Mouse (Mus musculus): ENCODE measurements around the gene Nr2e3. TPM values are rescaled to one million over a fixed set of nuclear protein-coding genes. Genes with fewer than 3 reads are reported as not detected.

The Nr2e3 gene
- polyA plus RNA-seq, 1 experiment from 2014 or later, result not detected

- no peaks in the 10 kb centered on the region for H3K9me3 ChIP-seq (replicated peaks)
- ATAC-seq (ENCODE audit: low read depth) (no peak), DNase-seq (no peak)
- H3K9ac ChIP-seq, result no peak overlapping the region
- no peak overlapping the region for H3K4me2 ChIP-seq
- peaks cover 7% of the 10 kb centered on the region; the same call in 1 of the 2 replicates for H3K4me1 ChIP-seq (replicated peaks)
- WGBS (ENCODE audit: insufficient replicate concordance), result 72% methylated on average over 5 of the region's 5 CpGs
- H3K27ac ChIP-seq, result no peak overlapping the region
- 0 out of 2 replicates have a peak, but pooled peaks cover 3% of the 10 kb centered on the region for H3K27me3 ChIP-seq
- no peaks in the 10 kb centered on the region for H3K36me3 ChIP-seq
- no peak overlapping the region for H3K4me3 ChIP-seq (replicated peaks)
These were observed 10.5 kb downstream of the Nr2e3 start for GRCm38 (mm10) chr9:59949981-59950380.

GRCm38 (mm10) chr9:59949511-59949910 lies 10.9 kb downstream of the Nr2e3 start:
- 57% methylated on average over 6 of the region's 6 CpGs for WGBS (ENCODE audit: insufficient replicate concordance)
- H3K4me2 ChIP-seq, result no peak overlapping the region

GRCm38 (mm10) chr9:59948691-59949250 lies 11.7 kb downstream of the Nr2e3 start:
- Histone ChIP-seq H3K9me3 (replicated peaks) (no peaks in the 10 kb centered on the region), H3K4me2 (no peak overlapping the region), H3K27me3 (0 out of 2 replicates have a peak, but pooled peaks cover 3% of the 10 kb centered on the region), H3K4me1 (replicated peaks) (0 out of 2 replicates have a peak, but pooled peaks cover 3% of the 10 kb centered on the region), H3K9ac (no peak overlapping the region), H3K4me3 (replicated peaks) (no peak overlapping the region), H3K27ac (no peak overlapping the region), H3K36me3 (no peaks in the 10 kb centered on the region)
- no peak for ATAC-seq (ENCODE audit: low read depth)
- 76% methylated on average over 17 of the region's 17 CpGs for WGBS (ENCODE audit: insufficient replicate concordance)
- DNase-seq, result no peak

More at GRCm38 (mm10) chr9:59949511-59949910, 10.9 kb downstream of the Nr2e3 start:
- peaks cover 7% of the 10 kb centered on the region; the same call in 1 of the 2 replicates for H3K4me1 ChIP-seq (replicated peaks)
- no peak for DNase-seq
- 0 out of 2 replicates have a peak, but pooled peaks cover 3% of the 10 kb centered on the region for H3K27me3 ChIP-seq
- no peak for ATAC-seq (ENCODE audit: low read depth)
- no peak overlapping the region for H3K9ac ChIP-seq
- H3K27ac ChIP-seq, result no peak overlapping the region
- no peak overlapping the region for H3K4me3 ChIP-seq (replicated peaks)
- no peaks in the 10 kb centered on the region for H3K9me3 ChIP-seq (replicated peaks)
- H3K36me3 ChIP-seq, result no peaks in the 10 kb centered on the region

- 57% methylated on average over 8 of the region's 8 CpGs for WGBS (ENCODE audit: insufficient replicate concordance)
- H3K9me3 ChIP-seq (replicated peaks), result no peaks in the 10 kb centered on the region
- H3K36me3 ChIP-seq, result no peaks in the 10 kb centered on the region
- no peak overlapping the region for H3K9ac ChIP-seq
- H3K4me1 ChIP-seq (replicated peaks), result 0 out of 2 replicates have a peak, but pooled peaks cover 3% of the 10 kb centered on the region
- no peak for DNase-seq
- no peak overlapping the region for H3K4me3 ChIP-seq (replicated peaks)
- H3K4me2 ChIP-seq, result no peak overlapping the region
- no peak for ATAC-seq (ENCODE audit: low read depth)
- no peak overlapping the region for H3K27ac ChIP-seq
- 0 out of 2 replicates have a peak, but pooled peaks cover 3% of the 10 kb centered on the region for H3K27me3 ChIP-seq
These were observed 12.2 kb downstream of the Nr2e3 start for GRCm38 (mm10) chr9:59948226-59948625.

- no peaks in the 10 kb centered on the region for H3K9me3 ChIP-seq (replicated peaks)
- H3K4me3 ChIP-seq (replicated peaks), result no peak overlapping the region
- no peak overlapping the region for H3K9ac ChIP-seq
- no peaks in the 10 kb centered on the region for H3K4me1 ChIP-seq (replicated peaks)
- H3K27ac ChIP-seq, result no peak overlapping the region
- ATAC-seq (ENCODE audit: low read depth) (no peak), DNase-seq (no peak)
- WGBS (ENCODE audit: insufficient replicate concordance), result 78% methylated on average over 8 of the region's 8 CpGs
- H3K36me3 ChIP-seq, result no peaks in the 10 kb centered on the region
- H3K27me3 ChIP-seq, result 0 out of 2 replicates have a peak, but pooled peaks cover 3% of the 10 kb centered on the region
- no peak overlapping the region for H3K4me2 ChIP-seq
These were observed 13.2 kb downstream of the Nr2e3 start for GRCm38 (mm10) chr9:59947271-59947670.

GRCm38 (mm10) chr9:59945241-59945640 lies 15.2 kb downstream of the Nr2e3 start:
- 0 out of 2 replicates have a peak, but pooled peaks cover 3% of the 10 kb centered on the region for H3K27me3 ChIP-seq
- no peaks in the 10 kb centered on the region for H3K36me3 ChIP-seq
- H3K27ac ChIP-seq, result no peak overlapping the region
- no peak overlapping the region for H3K4me2 ChIP-seq
- no peak overlapping the region for H3K9ac ChIP-seq
- DNase-seq (no peak), ATAC-seq (ENCODE audit: low read depth) (no peak)
- H3K4me3 ChIP-seq (replicated peaks), result no peak overlapping the region
- H3K9me3 ChIP-seq (replicated peaks), result no peaks in the 10 kb centered on the region
- 56% methylated on average over 3 of the region's 3 CpGs for WGBS (ENCODE audit: insufficient replicate concordance)
- no peaks in the 10 kb centered on the region for H3K4me1 ChIP-seq (replicated peaks)

GRCm38 (mm10) chr9:59943826-59944225 lies 16.6 kb downstream of the Nr2e3 start:
- no peak for ATAC-seq (ENCODE audit: low read depth)
- Histone ChIP-seq H3K9me3 (replicated peaks) (no peaks in the 10 kb centered on the region), H3K4me1 (replicated peaks) (no peaks in the 10 kb centered on the region), H3K27me3 (0 out of 2 replicates have a peak, but pooled peaks cover 3% of the 10 kb centered on the region), H3K4me3 (replicated peaks) (no peak overlapping the region), H3K36me3 (no peaks in the 10 kb centered on the region), H3K4me2 (no peak overlapping the region), H3K9ac (no peak overlapping the region), H3K27ac (no peak overlapping the region)
- 65% methylated on average over 6 of the region's 6 CpGs for WGBS (ENCODE audit: insufficient replicate concordance)
- no peak for DNase-seq

GRCm38 (mm10) chr9:59942501-59943085 lies 17.9 kb downstream of the Nr2e3 start:
- no peak overlapping the region for H3K27ac ChIP-seq
- no peak overlapping the region for H3K9ac ChIP-seq
- ATAC-seq (ENCODE audit: low read depth) (no peak), DNase-seq (no peak)
- H3K4me3 ChIP-seq (replicated peaks), result no peak overlapping the region
- H3K27me3 ChIP-seq, result 0 out of 2 replicates have a peak, but pooled peaks cover 3% of the 10 kb centered on the region
- H3K36me3 ChIP-seq, result no peaks in the 10 kb centered on the region
- H3K9me3 ChIP-seq (replicated peaks), result no peaks in the 10 kb centered on the region
- H3K4me1 ChIP-seq (replicated peaks), result no peaks in the 10 kb centered on the region
- no peak overlapping the region for H3K4me2 ChIP-seq
- 42% methylated on average over 5 of the region's 5 CpGs for WGBS (ENCODE audit: insufficient replicate concordance)

- H3K9me3 ChIP-seq (replicated peaks), result no peaks in the 10 kb centered on the region
- 19% methylated on average over 9 of the region's 9 CpGs for WGBS (ENCODE audit: insufficient replicate concordance)
These were observed 18.5 kb downstream of the Nr2e3 start for GRCm38 (mm10) chr9:59941885-59942350.

GRCm38 (mm10) chr9:59940913-59941884 lies 19.3 kb downstream of the Nr2e3 start:
- H3K36me3 ChIP-seq, result no peaks in the 10 kb centered on the region
- H3K9me3 ChIP-seq (replicated peaks), result no peaks in the 10 kb centered on the region
- H3K4me3 ChIP-seq (replicated peaks), result no peak overlapping the region
- no peak overlapping the region for H3K27ac ChIP-seq
- ATAC-seq (ENCODE audit: low read depth) (no peak), DNase-seq (no peak)
- H3K9ac ChIP-seq, result no peak overlapping the region
- no peak overlapping the region for H3K4me2 ChIP-seq
- 0 out of 2 replicates have a peak, but pooled peaks cover 3% of the 10 kb centered on the region for H3K27me3 ChIP-seq
- 52% methylated on average over 11 of the region's 12 CpGs for WGBS (ENCODE audit: insufficient replicate concordance)
- no peaks in the 10 kb centered on the region for H3K4me1 ChIP-seq (replicated peaks)

More at GRCm38 (mm10) chr9:59941885-59942350, 18.5 kb downstream of the Nr2e3 start:
- no peak overlapping the region for H3K4me3 ChIP-seq (replicated peaks)
- 0 out of 2 replicates have a peak, but pooled peaks cover 3% of the 10 kb centered on the region for H3K27me3 ChIP-seq
- H3K36me3 ChIP-seq, result no peaks in the 10 kb centered on the region
- H3K4me1 ChIP-seq (replicated peaks), result no peaks in the 10 kb centered on the region
- no peak overlapping the region for H3K27ac ChIP-seq
- H3K4me2 ChIP-seq, result no peak overlapping the region
- H3K9ac ChIP-seq, result no peak overlapping the region
- ATAC-seq (ENCODE audit: low read depth) (no peak), DNase-seq (no peak)

GRCm38 (mm10) chr9:59939691-59940090 lies 20.8 kb downstream of the Nr2e3 start:
- Histone ChIP-seq H3K4me2 (no peak overlapping the region), H3K9me3 (replicated peaks) (no peaks in the 10 kb centered on the region), H3K27ac (no peak overlapping the region), H3K4me1 (replicated peaks) (no peaks in the 10 kb centered on the region), H3K36me3 (no peaks in the 10 kb centered on the region), H3K9ac (no peak overlapping the region), H3K27me3 (no peaks in the 10 kb centered on the region), H3K4me3 (replicated peaks) (no peak overlapping the region)
- ATAC-seq (ENCODE audit: low read depth), result no peak
- DNase-seq, result no peak
- WGBS (ENCODE audit: insufficient replicate concordance), result 50% methylated on average over 2 of the region's 2 CpGs
